Mouse (Mus musculus) embryonic fibroblast, embryonic 13.5 days (primary cell): ENCODE data around the gene Medag. TPM values are rescaled to one million over a fixed set of nuclear protein-coding genes. Genes with fewer than 3 reads are reported as not detected.

ENCODE experiments used
- H3K27ac ChIP-seq: 2 replicates; pipeline ENCODE4 v1.5.1; 2012; ENCODE audit warnings: low read length, control low read depth, inconsistent platforms; ENCODE audit not compliant: insufficient read depth
- H3K4me1 ChIP-seq: 2 replicates; pipeline ENCODE4 v1.6.1; 2011; ENCODE audit warnings: low read length; ENCODE audit not compliant: control insufficient read depth, insufficient read depth
- H3K4me3 ChIP-seq: 2 replicates; pipeline ENCODE4 v1.5.1; 2011; ENCODE audit warnings: mild to moderate bottlenecking, control low read depth, low read length; ENCODE audit not compliant: insufficient read depth
- CTCF ChIP-seq: IDR thresholded peaks from 2 replicates; pipeline ENCODE4 v1.5.1; 2011; ENCODE audit warnings: mild to moderate bottlenecking, control low read depth, low read length, moderate library complexity, borderline replicate concordance; ENCODE audit not compliant: insufficient read depth
- POLR2A ChIP-seq: IDR thresholded peaks from 2 replicates; pipeline ENCODE4 v1.6.1; 2011; ENCODE audit warnings: low read depth, mild to moderate bottlenecking, control low read depth, low read length, moderate library complexity
- polyA plus RNA-seq: library from polyadenylated mRNA; stranded (reverse); fragments of >200 nt; gene quantifications from 2 replicates; pipeline ENCODE4 v1.2.4, GENCODE M21; 2011; ENCODE audit warnings: low read depth; ENCODE audit not compliant: missing spikeins, insufficient read length

Gene Medag
- polyA plus RNA-seq, 1 experiment, result 77.2 TPM

DNA sequence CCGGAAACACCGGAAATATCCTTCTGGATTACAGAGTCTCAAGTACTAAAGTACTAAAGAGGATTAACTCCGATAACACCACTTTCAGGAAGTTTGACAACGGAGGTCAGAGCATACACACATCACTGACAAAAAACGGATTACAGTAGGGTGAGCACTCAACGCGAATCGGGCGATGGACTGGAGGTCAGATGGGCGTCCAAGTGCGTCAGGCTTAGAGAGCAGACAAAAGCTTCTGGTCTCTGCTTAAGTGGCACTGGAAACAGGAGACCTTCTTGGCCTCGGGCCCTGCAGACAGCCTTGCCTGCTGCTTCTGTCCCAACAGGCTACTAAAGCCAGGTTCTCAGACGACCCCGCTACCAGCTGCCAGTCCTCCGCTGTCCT, 30.7 kb downstream of the Medag start:
- Histone ChIP-seq H3K4me1 (peaks cover 9% of the 10 kb centered on the region), H3K27ac (no peak overlapping the region)
- TF ChIP-seq POLR2A, result no peak
- no peak for TF ChIP-seq CTCF

DNA sequence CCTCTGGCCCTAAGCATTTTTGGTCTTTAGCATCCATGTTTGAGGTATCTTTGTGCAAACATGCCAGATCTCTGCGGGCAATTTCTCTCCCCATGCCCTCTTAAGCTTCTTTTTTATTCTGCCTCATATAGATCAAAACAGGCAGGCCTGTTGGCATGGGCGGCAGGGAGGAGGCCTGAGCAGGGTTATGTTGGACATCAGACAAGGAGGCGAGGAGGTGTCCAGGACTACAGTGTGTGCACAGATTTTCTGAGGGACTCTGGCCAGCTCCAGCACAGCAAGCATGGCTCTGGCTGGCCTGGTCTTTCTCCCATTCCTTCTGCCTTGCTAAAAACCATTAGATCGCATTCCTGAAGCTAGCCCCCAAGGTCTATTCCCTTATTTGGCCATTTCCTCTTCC, 32.9 kb downstream of the Medag start:
- no peak overlapping the region for H3K27ac ChIP-seq
- H3K4me1 ChIP-seq, result peaks cover 9% of the 10 kb centered on the region
- TF ChIP-seq CTCF, result no peak
- TF ChIP-seq POLR2A, result no peak
- H3K4me3 ChIP-seq, result no peak overlapping the region

More for the DNA sequence above, 30.7 kb downstream of the Medag start:
- no peak overlapping the region for H3K4me3 ChIP-seq

GRCm38 (mm10) chr5:149446495-149446894, 34.9 kb downstream of the Medag start:
- TF ChIP-seq POLR2A, result no peak
- TF ChIP-seq CTCF, result no peak
- peaks cover 4% of the 10 kb centered on the region for H3K4me1 ChIP-seq
- H3K4me3 ChIP-seq, result no peak overlapping the region
- no peak overlapping the region for H3K27ac ChIP-seq

GRCm38 (mm10) chr5:149447733-149448132, 36.2 kb downstream of the Medag start:
- TF ChIP-seq POLR2A, result no peak
- peaks cover 4% of the 10 kb centered on the region for H3K4me1 ChIP-seq

DNA sequence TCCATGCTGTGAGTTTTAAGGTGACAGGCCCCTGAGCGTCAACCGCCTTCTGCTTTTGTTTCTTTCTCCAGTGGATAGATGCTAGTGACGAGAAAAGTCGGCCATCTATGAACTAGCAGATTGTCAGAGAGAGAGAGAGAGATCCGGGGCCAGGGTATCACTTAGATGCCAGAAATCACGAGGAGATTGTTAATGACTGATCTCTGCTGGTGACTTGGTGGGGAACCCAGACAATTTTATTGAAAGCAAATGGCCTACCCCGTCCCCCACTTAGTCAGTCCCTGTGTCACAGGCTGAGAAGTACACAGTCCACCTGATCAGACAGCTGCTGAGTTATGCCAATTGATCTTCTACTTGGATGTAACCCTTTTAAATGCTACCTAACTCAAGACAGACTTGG, 37.9 kb downstream of the Medag start:
- Histone ChIP-seq H3K4me1 (peaks cover 3% of the 10 kb centered on the region), H3K4me3 (no peak overlapping the region), H3K27ac (no peak overlapping the region)
- TF ChIP-seq POLR2A, result no peak
- TF ChIP-seq CTCF, result no peak

More at GRCm38 (mm10) chr5:149447733-149448132, 36.2 kb downstream of the Medag start:
- Histone ChIP-seq H3K27ac (no peak overlapping the region), H3K4me3 (no peak overlapping the region)

DNA sequence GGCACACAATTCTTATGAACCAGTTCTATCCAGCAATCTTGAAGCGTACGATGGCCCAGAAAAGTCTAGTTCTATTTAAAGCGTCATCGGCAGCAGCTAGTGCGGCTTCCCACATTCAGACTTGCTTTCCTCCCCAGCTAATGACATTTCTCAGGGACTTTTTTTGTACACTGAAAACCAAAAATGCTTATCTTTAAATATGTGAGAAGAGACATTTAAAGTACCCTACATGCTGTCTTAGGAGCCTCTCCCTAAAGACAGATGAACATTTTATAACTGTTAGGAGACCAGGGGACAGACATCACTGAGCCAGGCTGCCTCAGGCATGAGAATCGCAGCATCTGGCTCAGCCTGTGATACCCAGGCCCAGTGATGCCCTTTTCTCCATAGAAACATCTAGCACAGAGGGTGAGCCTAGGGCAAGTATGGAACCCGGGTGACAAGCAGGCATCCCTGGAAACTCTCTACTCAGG, 39.7 kb downstream of the Medag start:
- Histone ChIP-seq H3K27ac (no peak overlapping the region), H3K4me3 (no peak overlapping the region), H3K4me1 (no peaks in the 10 kb centered on the region)
- TF ChIP-seq POLR2A (no peak), CTCF (no peak)

GRCm38 (mm10) chr5:149454281-149454680, 42.7 kb downstream of the Medag start:
- TF ChIP-seq CTCF (peak; percentile 51; the same call in 1 of the 2 replicates), POLR2A (no peak)
- Histone ChIP-seq H3K4me3 (no peak overlapping the region), H3K4me1 (no peaks in the 10 kb centered on the region), H3K27ac (no peak overlapping the region)

DNA sequence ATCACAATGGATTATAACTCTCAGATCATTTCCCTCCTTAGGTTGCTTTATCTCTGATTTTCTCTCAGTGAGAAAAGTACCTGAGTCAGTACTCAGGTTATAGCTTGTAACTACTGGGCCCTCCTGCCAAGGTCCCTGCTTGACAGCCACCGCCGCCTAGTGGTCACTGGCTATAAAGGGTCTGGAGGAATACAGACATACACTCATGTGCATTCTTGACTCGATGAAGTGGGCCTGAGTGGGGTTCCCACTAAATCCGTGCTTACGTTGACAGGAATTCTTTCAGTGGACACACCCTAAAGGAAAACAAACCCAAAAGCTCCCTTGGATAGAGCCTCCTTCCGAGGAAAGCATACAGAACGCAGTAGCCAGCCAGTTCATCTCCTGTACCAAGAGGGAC, 45.0 kb downstream of the Medag start:
- Histone ChIP-seq H3K27ac (no peak overlapping the region), H3K4me1 (no peaks in the 10 kb centered on the region), H3K4me3 (no peak overlapping the region)
- TF ChIP-seq POLR2A (no peak), CTCF (no peak)

- TF ChIP-seq POLR2A (no peak), CTCF (no peak)
- H3K27ac ChIP-seq, result peak overlapping the region; percentile 95
- H3K4me3 ChIP-seq, result no peak overlapping the region
- H3K4me1 ChIP-seq, result peaks cover 5% of the 10 kb centered on the region; the same call in 1 of the 2 replicates
These were observed 50.5 kb downstream of the Medag start for GRCm38 (mm10) chr5:149462071-149462470.

GRCm38 (mm10) chr5:149465305-149465704, 53.8 kb downstream of the Medag start:
- H3K4me1 ChIP-seq, result peaks cover 5% of the 10 kb centered on the region; the same call in 1 of the 2 replicates
- H3K27ac ChIP-seq, result no peak overlapping the region
- H3K4me3 ChIP-seq, result no peak overlapping the region
- no peak for TF ChIP-seq POLR2A
- TF ChIP-seq CTCF, result no peak

- no peak overlapping the region for H3K4me3 ChIP-seq
- no peak overlapping the region for H3K27ac ChIP-seq
- H3K4me1 ChIP-seq, result no peaks in the 10 kb centered on the region
- TF ChIP-seq POLR2A (no peak), CTCF (no peak)
These were observed 62.6 kb downstream of the Medag start for GRCm38 (mm10) chr5:149474142-149474541.
